Mouse (Mus musculus) c-Kit-positive CD71-positive TER-119-positive erythroid progenitor cells, embryonic 14.5 days (primary cell): ENCODE measurements around the gene Dda1.
"Not testable (repeated sequence)": the region's sequence is repeated elsewhere in the genome, so short reads cannot be mapped to it uniquely, and the experiment has no call there.

Experiments used
- DNase-seq: peaks from one replicate; pipeline ENCODE4 v3.0.0-alpha.2; 2013; ENCODE audit warnings: low spot score

Dda1 gene

DNA sequence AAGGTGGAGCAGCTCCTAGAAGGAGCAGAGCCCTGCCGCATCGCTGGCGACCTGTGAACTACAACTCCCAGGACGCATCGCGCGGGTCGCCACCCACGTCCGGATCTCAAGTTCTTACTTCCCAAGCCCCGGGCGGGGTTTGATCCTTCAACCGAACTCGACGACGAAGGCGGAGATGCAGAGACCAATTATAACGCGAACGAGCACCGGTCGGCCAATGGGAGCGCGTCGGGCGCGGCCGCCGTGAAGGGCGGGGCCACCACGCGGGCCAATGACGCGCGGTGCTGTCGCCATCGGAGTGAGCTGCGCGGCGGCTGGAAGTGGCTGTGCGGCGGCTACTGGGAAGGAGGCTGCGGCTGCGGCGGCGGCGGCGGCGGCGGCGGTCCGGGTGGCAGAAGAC, at the start of gene Dda1:
Dda1 (plus strand) TSS at position 284 of the 400 bp plus-strand sequence.
- DNase-seq, result peak; percentile 99

DNA sequence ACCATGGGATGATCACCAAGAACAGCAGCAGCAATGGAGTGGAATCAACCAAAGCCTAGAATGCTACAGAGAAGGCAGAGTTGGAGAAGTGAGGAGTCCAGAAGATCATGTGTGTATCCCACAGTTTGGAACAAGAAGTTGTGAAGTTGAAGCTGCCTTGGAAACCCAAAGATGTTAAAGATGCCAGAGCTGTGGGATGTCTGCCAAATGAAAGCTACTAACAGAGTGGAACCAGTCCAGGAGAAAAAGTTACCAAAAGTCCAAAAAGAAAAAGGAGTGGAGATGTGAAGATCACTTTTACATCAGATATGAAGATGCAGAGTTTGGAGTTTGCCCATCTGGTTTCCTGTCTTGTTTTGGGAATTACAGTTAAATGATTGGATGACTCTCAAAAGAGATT, 46.9 kb upstream of the Dda1 start:
- DNase-seq, result no peak

DNA sequence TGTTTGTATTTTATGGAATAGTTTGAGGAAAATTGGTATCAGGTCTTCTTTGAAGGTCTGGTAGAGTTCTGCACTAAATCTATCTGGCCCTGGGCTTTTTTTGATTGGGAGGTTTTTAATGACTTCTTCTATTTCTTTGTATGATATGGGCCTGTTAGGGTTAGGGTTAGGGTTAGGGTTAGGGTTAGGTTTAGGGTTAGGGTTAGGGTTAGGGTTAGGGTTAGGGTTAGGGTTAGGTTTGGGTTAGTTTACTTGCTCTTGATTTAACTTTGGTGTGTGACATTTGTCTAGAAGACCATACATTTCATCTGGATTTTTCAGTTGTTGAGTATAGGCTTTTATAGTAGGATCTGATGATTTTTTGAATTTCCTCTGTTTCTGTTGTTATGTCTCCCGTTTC, 36.1 kb upstream of the Dda1 start:
- not testable (repeated sequence) for DNase-seq

DNA sequence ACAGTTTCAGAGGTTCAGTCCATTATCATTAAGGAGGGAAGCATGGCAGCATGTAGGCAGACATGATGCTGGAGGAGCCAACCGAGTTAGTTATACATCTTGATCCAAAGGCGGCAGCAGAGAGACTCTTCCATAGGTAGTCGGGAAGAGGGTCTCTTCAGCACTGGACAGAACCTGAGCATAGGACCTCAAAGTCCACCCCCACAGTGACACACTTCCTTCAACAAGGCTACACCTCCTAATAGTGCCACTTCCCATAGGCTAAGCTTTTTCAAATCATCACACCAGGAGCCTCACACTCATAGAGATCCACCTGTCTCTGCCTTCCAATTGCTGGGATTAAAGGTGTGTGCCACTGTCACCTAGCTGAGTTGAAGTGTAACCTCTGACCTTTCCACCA, 32.0 kb upstream of the Dda1 start:
- no peak for DNase-seq

DNA sequence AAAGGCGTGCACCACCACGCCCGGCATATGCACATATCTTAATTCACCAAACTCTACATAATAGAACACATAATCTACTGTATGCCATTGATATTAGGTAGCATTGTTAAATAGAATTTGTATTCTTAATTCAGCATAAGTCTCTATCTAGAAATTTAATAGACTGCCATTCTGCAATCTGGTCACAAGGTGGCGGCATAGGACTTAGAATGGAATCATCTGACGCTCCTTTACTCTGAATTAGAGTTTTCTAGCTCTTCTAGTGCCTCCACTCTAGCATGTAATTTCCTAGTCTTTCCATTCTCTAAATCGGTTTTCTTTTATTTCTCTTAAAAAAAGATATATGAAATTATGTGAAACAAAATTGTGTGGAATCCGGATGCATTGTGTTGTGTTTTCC, 27.6 kb upstream of the Dda1 start:
- peak; percentile 67 for DNase-seq

DNA sequence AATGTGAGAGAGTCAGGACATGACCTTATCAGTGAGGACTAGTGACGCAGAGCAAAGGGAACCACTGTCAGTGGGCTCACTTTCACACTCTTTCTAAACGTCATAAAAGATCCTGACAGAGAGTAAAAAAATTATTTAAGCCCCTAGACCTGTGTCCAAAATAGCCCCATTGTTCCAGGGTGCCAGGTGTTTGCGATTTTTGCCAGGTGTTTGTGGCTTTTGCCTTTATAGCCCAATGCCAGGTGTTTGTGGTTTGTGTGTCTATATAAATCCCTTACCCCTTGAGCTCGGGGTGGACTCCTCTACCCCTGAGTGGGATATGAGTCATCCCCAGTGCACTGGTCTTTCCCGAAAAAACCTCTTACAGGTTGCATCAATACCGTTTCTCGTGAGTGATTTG, 23.9 kb upstream of the Dda1 start:
- no peak for DNase-seq

DNA sequence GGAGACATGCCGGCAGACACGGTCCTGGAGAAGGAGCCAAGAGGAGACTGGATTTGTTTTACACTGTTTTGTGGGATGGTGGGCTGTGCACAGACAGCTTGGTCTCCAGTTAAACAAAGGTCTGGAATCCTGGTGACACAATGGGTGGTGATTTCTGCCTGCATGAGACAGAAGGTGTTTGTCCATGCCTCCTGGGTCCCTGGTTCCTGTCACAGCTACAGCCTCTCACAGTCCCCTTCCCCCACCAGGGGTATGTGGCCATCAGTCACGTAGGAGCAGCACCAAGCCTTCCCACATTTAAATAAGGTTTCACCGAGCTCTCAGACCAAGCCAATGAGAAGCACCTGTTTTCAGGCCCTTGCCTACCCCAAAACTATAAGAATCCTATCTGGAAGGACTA, 17.7 kb upstream of the Dda1 start:
- no peak for DNase-seq

DNA sequence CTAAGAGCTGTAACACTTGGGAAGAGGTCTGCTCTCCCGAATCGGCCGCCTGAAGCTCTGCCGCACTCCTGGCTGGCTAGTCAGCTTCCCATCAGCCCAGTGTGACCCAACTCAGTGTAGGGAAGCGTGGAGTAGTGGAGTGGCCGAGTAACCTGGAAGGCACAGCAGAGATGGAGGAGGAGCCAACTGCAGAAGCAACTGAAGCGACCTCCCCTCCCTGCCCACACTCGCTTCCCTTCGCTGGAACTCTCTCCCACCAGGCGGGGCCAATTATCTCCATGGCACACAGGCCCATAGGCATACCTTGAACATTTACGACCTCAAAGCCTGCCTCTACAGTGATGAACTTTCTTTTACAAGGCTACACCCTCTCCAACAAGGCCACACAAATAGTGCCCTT, 17.2 kb upstream of the Dda1 start:
- no peak for DNase-seq

DNA sequence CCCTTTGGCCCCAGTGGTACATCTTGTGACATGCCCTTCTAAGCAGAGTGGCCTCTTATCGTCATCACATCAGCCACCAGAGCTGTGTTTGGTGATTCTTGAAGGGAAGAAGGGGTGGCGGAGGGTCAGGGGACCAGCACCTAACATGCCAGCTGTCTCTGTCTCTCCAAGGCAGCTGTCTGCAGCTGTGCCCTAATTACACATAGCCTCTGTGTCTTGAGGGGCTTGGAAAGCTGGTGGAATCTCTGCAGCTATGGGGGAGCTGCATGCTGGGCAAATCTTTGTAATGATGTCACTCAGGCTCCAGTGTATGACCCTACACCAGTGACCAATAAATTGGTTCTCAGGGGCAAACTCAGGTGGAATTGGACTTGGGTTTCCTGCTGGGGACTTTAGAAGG, 16.3 kb upstream of the Dda1 start:
- DNase-seq, result no peak

DNA sequence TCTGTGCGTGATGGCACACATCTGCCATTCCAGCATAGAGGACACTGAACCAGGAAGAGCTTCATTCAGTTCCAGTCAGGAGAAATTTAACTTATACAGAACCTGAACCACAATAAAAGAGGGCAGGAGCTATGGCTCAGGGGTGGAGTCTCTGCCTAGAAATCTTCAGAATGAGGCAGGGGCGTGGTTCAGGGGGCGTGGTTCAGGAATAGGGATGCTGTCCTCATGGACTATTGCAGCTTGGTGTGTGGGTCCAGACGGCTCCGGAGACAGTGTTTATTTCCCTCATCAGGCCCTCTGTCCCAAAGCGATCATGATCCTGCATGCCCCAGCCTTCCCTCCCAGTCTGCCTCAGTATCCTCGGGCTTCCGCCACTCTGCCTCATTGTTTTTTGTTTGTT, 14.3 kb upstream of the Dda1 start:
- DNase-seq, result no peak

DNA sequence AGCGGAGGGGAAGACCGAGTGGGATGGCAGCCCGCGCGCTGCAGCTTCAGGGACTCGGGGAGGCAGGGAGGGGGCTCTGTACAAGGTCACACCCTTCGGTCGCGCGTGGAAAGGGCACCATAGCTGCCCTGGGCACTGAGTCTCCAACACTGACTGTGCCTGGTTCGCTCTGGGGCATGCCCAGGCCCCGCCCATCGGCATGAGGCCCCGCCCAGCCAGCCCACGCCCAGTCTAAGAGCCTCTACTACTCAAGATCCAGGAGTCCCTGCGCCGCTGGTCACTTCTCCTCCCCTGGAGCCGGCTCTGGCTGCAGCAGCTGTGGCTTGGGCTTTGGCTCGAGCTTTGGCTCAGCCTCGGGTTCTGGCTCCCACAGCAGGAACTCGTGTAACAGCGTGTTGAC, 12.1 kb upstream of the Dda1 start:
- peak; percentile 48 for DNase-seq

DNA sequence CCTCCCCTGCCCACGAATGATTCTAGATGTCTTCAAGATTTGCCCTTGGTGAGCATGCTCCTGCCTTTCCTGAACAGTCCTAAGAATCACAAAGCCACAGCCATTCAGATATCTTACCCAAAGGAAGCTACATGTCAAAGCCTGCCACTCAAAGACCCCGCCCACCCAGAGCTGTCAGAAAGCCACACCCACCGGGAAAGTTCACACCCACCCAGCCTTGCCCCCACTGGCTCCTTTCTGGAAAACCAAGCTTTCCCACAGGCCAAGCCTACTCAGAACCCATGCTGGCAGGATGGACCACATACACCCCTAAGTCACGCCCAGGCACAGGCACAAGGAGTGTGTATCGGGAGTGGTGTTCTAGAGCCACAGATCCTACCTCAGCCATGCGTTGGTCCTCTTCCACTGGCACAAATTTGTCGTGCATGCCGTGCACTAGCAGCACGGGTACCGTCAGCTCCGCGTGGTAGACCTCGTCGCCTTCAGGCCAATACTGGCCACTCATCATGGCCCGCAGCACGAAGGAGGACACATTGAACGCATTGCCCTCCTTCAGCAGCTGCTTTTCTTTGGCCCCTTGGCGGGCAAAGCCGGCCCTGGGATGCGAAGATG, 11.2 kb upstream of the Dda1 start:
- DNase-seq, result no peak

DNA sequence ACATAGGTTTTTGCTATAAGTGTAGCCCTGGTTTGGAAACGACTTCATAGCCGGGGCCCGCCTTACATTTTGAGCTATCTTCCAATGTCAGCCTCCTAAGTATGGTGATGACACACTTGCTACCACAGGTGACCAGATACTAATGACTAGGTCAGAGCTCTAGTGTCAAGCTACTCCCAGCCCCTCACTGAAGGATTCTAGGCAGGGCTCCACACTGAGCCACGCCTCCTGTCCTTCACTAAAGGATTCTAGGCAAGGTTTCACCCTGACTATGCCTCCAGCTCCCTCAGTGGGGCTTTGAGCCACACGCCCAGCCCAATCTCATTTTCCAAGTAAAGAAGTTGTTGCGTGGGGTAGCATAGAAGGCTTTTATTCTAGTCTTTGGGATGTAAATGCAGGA, 8.3 kb upstream of the Dda1 start:
- DNase-seq, result no peak

DNA sequence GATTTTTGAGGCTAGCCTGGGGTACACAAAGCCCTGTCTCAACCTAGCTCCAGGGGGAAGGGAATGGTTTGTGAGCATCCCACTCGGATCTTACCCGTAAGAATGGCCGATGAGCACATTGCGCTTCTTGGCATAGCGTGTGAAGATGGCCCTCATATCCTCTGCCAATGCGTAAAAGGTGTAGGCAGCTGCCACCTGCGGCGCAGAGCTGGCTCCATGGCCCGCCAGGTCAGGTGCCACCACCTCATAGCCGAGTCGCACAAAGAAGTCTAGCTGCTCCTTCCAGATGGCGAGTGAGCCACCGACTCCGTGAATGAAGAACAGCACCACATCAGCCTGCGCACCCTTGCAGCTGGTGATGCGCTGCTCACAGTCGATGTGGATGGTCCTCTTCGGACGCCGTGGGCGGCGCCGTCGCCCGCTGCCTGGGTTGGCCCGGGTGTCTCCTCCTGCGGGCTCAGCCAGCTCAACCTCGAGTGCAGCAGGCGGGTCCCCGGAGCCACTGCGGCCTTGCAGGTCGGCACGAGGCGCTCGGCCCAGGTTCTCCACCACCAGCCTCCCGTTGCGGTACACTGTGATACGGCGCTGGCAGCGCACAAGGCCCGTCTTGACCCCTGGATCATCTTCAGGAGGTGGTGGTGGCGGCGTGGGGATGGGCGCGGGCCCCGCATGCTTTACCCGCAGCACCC, 7.7 kb upstream of the Dda1 start:
- DNase-seq, result no peak

DNA sequence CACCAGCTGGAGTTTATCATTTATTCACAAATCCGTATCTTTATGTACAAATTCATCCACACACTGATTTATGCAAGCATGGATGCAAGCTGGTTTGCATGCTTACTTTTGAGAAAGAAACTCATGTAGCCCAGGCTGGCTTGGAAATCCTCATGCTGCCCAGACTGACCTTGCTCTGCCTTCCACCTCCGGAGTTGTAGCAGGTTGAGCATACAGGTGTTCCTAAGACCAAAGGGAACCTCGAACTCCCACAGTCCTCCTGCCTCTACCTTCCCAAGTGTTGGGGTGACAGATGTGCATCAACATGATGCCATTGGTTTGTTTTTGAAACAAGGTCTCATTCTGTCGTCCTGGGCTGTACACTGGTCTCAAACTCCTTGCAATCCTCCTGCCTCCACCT, 6.8 kb upstream of the Dda1 start:
- no peak for DNase-seq

DNA sequence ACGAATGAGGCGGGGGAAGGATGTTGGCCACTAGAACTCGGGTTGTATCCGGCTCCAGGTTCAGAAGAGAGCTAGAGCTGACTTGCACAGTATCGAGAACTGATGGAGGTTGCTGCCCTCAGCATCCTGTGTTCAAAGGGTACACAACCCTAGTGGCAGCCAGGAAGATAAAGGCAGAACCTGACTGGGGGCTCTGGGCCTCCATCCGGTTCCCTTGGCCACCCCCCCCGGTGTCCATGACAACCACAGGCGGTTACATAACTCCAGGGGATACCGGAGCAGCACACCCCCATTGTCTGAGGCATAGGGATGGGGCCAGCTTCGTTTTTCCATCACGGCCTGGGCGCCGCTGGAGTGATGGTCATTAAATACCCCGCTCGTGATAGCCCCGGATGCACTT, 6.2 kb upstream of the Dda1 start:
- no peak for DNase-seq

DNA sequence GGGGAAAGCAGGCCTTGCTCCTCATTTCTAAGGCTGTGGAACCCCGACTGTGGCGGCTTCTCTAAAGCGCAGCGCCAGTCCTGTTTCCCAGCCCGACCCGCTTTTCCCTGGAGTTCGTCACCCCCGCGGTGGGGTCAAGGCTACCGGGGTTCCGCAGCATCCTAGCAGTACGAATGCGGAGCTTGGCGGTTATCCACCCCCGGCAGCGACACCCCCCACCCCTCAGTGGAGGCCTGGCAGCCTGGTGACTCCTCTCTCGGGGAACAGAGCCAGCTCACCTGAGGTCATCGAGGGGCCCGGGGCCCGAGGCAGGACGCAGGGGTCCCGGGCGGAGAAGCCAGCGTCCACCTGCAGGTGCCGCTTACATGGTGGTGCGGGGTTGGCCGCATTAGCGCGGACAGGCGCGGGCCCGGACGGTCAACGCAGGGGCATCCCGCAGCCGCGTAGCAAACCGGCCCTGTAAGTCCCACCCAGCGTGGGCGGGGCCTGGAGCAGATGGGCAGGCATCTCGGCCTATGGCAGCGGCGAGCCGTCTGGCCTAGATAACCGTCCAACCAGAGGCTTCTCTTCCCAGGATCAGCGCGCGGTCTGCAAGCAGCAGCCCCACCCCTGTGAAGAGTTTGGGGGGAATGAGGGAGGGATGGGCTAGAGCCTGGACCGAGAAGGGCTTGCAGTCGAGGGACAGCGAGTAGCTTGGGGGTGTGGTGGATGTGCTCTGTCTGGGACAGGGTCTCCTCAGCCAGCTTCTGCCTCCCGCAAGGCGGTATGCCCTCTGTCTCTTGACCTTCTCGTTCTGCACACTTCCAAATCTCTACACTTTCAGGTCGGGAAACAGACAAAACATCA, 5.6 kb upstream of the Dda1 start, which contains the start of gene Abhd8:
Abhd8 (minus strand) TSS at position 468 of the 846 bp plus-strand sequence.
- peak; percentile 93 for DNase-seq

DNA sequence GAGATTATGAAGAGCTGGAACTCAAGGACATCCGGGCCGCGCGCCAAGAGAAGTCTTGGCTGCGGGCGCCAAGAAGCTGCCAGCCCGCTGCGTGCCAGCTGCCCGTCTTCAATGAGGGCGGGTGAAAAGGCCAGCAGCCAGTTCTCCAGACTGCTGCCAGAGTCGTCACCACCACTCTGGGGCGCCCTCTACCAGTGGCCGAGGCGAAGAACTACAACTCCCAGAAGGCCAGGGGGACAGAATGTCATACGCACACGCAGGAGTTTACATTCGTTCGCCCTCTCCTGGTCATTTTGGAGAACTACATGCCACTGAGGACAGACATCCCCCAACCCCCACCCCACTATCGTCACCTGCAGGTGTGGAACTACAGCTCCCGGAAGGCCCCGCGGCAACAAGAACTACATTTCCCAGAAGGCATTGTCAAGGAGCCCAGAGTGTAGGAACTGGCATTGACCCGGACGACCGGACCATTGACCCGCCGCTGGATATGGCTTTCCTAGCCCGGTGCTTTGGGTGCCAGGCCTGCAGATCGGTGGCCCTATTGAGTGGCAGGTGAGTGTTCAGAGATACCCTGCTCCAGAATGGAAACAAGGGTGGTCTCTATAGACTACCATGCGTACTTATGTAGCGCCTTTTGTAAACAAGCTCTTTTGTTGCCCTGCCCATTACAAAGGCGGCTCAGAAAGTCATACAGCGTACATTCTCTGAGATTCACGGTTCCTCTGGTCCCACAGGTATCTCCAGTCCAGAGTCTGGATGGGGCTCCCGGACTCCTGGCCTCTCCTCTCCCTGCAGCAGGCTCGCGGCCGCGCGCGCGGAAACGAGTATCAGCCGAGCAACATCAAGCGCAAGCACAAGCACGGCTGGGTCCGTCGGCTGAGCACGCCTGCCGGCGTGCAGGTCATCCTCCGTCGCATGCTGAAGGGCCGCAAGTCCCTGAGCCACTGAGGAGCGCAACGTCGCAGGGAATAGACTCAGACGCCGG, 4.2 kb upstream of the Dda1 start, which contains the start of gene Mrpl34:
Mrpl34 (plus strand) TSS at position 447 of the 988 bp plus-strand sequence.
- DNase-seq, result peak; percentile 100

DNA sequence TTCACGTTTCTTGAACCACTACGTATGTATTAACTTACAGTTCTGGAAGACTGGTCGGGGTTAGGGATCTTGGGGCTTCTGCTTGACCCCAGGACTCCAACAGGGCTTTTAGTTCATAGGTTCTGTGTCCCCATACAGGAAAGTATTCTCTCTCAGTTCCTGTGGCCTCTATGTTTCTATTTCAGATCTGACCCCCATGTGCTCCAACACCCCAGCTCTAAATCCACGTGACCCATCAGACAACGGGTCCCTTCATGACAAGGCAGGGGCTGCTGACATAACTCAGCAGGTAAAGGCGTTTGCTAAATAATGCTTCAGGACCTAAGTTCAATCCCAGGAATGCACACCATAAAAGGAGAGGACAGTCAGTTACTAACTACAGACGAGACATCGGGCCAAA, 3.3 kb upstream of the Dda1 start:
- no peak for DNase-seq

DNA sequence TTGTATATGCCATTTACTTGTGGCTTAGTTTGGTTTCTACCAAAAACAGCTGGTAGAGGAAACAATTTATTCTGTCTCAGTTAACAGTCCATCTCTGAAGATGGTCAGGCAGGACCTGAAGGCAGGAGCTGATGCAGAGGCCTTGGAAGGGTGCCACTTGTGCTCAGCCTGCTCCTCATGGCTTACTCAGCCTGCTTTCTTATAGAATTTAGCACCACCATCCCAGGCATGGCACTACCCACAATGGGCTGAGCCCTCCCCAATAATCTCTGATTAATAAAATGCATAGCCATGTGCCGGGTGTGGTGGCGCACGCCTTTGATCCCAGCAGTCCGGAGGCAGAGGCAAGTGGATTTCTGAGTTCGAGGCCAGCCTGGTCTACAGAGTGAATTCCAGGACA, 2.8 kb upstream of the Dda1 start:
- no peak for DNase-seq

DNA sequence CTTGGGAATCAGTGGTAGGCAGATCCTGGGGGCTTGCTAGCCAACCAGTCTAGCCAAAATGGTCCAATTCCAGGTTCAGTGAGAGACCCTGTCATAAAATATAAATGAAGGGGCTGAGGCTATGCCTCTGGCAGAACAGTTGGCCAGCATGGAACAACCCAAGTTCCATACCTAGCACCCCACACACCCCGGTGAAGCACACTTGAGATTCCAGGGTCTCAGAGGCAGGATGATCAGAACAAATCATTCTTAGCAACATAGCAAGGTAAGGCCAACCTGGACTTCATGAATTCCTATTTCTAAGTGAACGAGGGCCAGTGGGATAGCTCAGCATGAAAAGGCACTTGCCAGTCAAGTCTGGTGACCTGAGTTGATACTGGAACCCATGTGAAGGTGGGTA, 1.8 kb upstream of the Dda1 start:
- no peak for DNase-seq

DNA sequence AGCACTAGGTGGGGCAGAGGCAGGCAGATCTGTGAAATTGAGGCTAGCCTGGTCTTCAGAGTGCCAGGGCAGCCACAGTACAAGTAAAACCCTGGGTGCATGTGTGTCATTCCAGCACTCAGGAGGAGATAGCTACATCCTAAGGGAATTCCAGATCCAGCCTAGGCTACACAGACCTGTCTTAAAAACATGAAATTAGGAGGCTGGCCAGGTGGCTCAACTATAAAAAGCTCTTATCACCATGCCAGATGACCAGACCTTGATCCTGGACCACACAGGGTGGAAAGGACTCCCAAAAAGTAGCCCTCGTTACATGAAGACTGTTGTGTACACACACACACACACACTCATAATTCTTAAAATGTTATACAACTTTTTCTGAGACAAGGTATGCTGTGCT, 998 bp upstream of the Dda1 start:
- no peak for DNase-seq
